Mouse (Mus musculus) embryonic fibroblast, embryonic 13.5 days (primary cell): ENCODE results near the gene Kcnma1.

Source experiments
- CTCF ChIP-seq: IDR thresholded peaks from 2 replicates; pipeline ENCODE4 v1.5.1; 2011; ENCODE audit warnings: mild to moderate bottlenecking, control low read depth, low read length, moderate library complexity, borderline replicate concordance; ENCODE audit not compliant: insufficient read depth
- POLR2A ChIP-seq: IDR thresholded peaks from 2 replicates; pipeline ENCODE4 v1.6.1; 2011; ENCODE audit warnings: low read depth, mild to moderate bottlenecking, control low read depth, low read length, moderate library complexity

DNA sequence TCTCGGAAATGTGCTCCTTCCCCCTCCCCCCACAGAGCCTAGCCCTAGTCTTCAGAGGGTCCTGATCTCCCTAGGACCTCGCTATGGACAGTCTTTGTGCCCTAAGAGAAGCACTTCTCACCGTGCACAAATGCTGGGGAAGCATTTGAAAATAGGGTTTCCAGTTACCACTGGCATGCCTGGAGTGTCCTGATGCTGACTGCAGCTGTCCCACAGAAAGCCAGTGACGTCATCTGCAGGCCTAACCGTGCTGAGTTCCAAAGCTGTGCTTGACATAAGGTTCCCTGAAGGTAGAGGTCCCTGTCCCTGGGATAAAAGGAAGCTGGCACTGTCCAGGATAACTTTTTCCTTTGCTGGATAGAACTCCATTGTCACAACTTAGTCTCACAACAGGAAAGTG, 71.1 kb downstream of the Kcnma1 start:
- TF ChIP-seq POLR2A (no peak), CTCF (no peak)
